Mouse (Mus musculus) embryonic fibroblast, embryonic 13.5 days (primary cell): ENCODE data around the gene Tnfrsf9. TPM values are rescaled to one million over a fixed set of nuclear protein-coding genes. Genes with fewer than 3 reads are reported as not detected.
"Not testable (repeated sequence)": the region's sequence is repeated elsewhere in the genome, so short reads cannot be mapped to it uniquely, and the experiment has no call there.

Experiments
- H3K27ac ChIP-seq: 2 replicates; pipeline ENCODE4 v1.5.1; 2012; ENCODE audit warnings: low read length, control low read depth, inconsistent platforms; ENCODE audit not compliant: insufficient read depth
- H3K4me1 ChIP-seq: 2 replicates; pipeline ENCODE4 v1.6.1; 2011; ENCODE audit warnings: low read length; ENCODE audit not compliant: control insufficient read depth, insufficient read depth
- H3K4me3 ChIP-seq: 2 replicates; pipeline ENCODE4 v1.5.1; 2011; ENCODE audit warnings: mild to moderate bottlenecking, control low read depth, low read length; ENCODE audit not compliant: insufficient read depth
- CTCF ChIP-seq: IDR thresholded peaks from 2 replicates; pipeline ENCODE4 v1.5.1; 2011; ENCODE audit warnings: mild to moderate bottlenecking, control low read depth, low read length, moderate library complexity, borderline replicate concordance; ENCODE audit not compliant: insufficient read depth
- POLR2A ChIP-seq: IDR thresholded peaks from 2 replicates; pipeline ENCODE4 v1.6.1; 2011; ENCODE audit warnings: low read depth, mild to moderate bottlenecking, control low read depth, low read length, moderate library complexity
- polyA plus RNA-seq: library from polyadenylated mRNA; stranded (reverse); fragments of >200 nt; gene quantifications from 2 replicates; pipeline ENCODE4 v1.2.4, GENCODE M21; 2011; ENCODE audit warnings: low read depth; ENCODE audit not compliant: missing spikeins, insufficient read length

Gene Tnfrsf9
- polyA plus RNA-seq, 1 experiment, result 0.58 TPM

- peak overlapping the region; percentile 15; the same call in 1 of the 2 replicates for H3K27ac ChIP-seq
- H3K4me1 ChIP-seq, result peaks cover 19% of the 10 kb centered on the region
- no peak overlapping the region for H3K4me3 ChIP-seq
- TF ChIP-seq CTCF (no peak), POLR2A (no peak)
These were observed 42.2 kb upstream of the Tnfrsf9 start for GRCm38 (mm10) chr4:150872139-150872651.

- Histone ChIP-seq H3K27ac (no peak overlapping the region), H3K4me3 (no peak overlapping the region), H3K4me1 (peaks cover 19% of the 10 kb centered on the region)
- TF ChIP-seq POLR2A (no peak), CTCF (no peak)
These were observed 41.7 kb upstream of the Tnfrsf9 start for GRCm38 (mm10) chr4:150872681-150873080.

- H3K4me3 ChIP-seq, H3K27ac ChIP-seq: not testable (repeated sequence)
- H3K4me1 ChIP-seq, result peaks cover 16% of the 10 kb centered on the region
These were observed 39.9 kb upstream of the Tnfrsf9 start for GRCm38 (mm10) chr4:150874416-150874815.

- no peak overlapping the region for H3K4me3 ChIP-seq
- no peak for TF ChIP-seq CTCF
- no peak for TF ChIP-seq POLR2A
- H3K27ac ChIP-seq, result no peak overlapping the region
- peaks cover 11% of the 10 kb centered on the region for H3K4me1 ChIP-seq
These were observed 39.0 kb upstream of the Tnfrsf9 start for GRCm38 (mm10) chr4:150875393-150875792.

- Histone ChIP-seq H3K27ac (no peak overlapping the region), H3K4me1 (no peaks in the 10 kb centered on the region), H3K4me3 (no peak overlapping the region)
- no peak for TF ChIP-seq CTCF
- no peak for TF ChIP-seq POLR2A
These were observed 34.7 kb upstream of the Tnfrsf9 start for GRCm38 (mm10) chr4:150879631-150880030.

- H3K27ac ChIP-seq, result no peak overlapping the region
- no peak overlapping the region for H3K4me3 ChIP-seq
- TF ChIP-seq CTCF (no peak), POLR2A (no peak)
- no peaks in the 10 kb centered on the region for H3K4me1 ChIP-seq
These were observed 34.0 kb upstream of the Tnfrsf9 start for GRCm38 (mm10) chr4:150880364-150880763.

- no peak overlapping the region for H3K4me3 ChIP-seq
- TF ChIP-seq CTCF, result no peak
- no peak for TF ChIP-seq POLR2A
- H3K27ac ChIP-seq, result no peak overlapping the region
- H3K4me1 ChIP-seq, result no peaks in the 10 kb centered on the region
These were observed 31.7 kb upstream of the Tnfrsf9 start for GRCm38 (mm10) chr4:150882632-150883031.

- TF ChIP-seq POLR2A (no peak), CTCF (no peak)
These were observed 26.5 kb upstream of the Tnfrsf9 start for GRCm38 (mm10) chr4:150887903-150888302.

GRCm38 (mm10) chr4:150888492-150888891 lies 25.9 kb upstream of the Tnfrsf9 start:
- no peak for TF ChIP-seq CTCF
- no peak overlapping the region for H3K4me3 ChIP-seq
- no peaks in the 10 kb centered on the region for H3K4me1 ChIP-seq
- no peak overlapping the region for H3K27ac ChIP-seq

More at GRCm38 (mm10) chr4:150887903-150888302, 26.5 kb upstream of the Tnfrsf9 start:
- no peaks in the 10 kb centered on the region for H3K4me1 ChIP-seq
- H3K27ac ChIP-seq, result no peak overlapping the region
- H3K4me3 ChIP-seq, result no peak overlapping the region

GRCm38 (mm10) chr4:150889273-150889954 lies 24.9 kb upstream of the Tnfrsf9 start:
- no peak overlapping the region for H3K4me3 ChIP-seq
- no peaks in the 10 kb centered on the region for H3K4me1 ChIP-seq
- H3K27ac ChIP-seq, result no peak overlapping the region
- TF ChIP-seq CTCF (no peak), POLR2A (no peak)
